Mouse (Mus musculus) liver, adult 2 months (tissue): ENCODE data around the gene Trim2.

ENCODE experiments used
- CTCF ChIP-seq: fragments of 200-500 bp; IDR thresholded peaks from 2 replicates; pipeline ENCODE4 v1.5.1; 2011; ENCODE audit warnings: low read depth, low read length, control low read depth
- POLR2A ChIP-seq: fragments of 200-500 bp; IDR thresholded peaks from 2 replicates; pipeline ENCODE4 v1.6.1; 2011; ENCODE audit warnings: low read length, control low read depth; ENCODE audit not compliant: insufficient read depth; ENCODE audit errors: extremely low read depth

GRCm38 (mm10) chr3:84304339-84305009 lies 2.2 kb downstream of the Trim2 start:
- TF ChIP-seq CTCF: peak; percentile 71
- TF ChIP-seq POLR2A: no peak
